Mouse (Mus musculus) liver, adult (tissue): ENCODE results near the gene Ldah.

ENCODE experiments used
- GATA4 ChIP-seq: IDR thresholded peaks from 2 replicates; pipeline ENCODE4 v1.6.1; 2014; ENCODE audit warnings: mild to moderate bottlenecking, low read length; ENCODE audit not compliant: insufficient replicate concordance

Gene Ldah

DNA sequence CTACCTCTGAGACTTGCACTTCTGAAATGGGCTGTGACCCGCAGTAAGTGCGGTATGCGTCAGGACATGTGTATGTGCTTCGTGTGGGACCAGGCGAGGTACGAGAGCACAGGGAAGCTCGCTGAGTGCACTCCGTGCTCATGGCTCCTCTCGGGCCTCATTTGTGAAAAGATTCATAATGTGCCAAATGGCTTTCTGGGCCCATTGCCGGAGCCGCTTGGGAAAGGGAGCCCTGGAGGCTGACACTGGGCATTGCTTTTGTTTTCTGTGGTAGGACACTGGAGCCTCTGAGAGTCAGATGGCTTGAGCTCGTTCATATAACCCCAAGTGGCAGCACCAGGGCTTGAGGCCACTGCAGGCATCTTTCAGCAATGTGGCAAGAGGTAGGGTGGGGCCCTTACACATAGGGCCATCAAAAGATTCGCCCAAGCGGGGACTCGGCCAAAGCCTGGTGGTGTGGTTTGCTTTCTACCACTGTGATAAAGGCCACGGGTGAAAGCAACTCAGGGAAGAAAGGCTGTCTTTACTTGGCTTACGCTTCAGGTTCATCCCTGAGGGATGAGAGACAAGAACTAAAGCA is 118.1 kb downstream of the Ldah start:
- TF ChIP-seq GATA4 = no peak

DNA sequence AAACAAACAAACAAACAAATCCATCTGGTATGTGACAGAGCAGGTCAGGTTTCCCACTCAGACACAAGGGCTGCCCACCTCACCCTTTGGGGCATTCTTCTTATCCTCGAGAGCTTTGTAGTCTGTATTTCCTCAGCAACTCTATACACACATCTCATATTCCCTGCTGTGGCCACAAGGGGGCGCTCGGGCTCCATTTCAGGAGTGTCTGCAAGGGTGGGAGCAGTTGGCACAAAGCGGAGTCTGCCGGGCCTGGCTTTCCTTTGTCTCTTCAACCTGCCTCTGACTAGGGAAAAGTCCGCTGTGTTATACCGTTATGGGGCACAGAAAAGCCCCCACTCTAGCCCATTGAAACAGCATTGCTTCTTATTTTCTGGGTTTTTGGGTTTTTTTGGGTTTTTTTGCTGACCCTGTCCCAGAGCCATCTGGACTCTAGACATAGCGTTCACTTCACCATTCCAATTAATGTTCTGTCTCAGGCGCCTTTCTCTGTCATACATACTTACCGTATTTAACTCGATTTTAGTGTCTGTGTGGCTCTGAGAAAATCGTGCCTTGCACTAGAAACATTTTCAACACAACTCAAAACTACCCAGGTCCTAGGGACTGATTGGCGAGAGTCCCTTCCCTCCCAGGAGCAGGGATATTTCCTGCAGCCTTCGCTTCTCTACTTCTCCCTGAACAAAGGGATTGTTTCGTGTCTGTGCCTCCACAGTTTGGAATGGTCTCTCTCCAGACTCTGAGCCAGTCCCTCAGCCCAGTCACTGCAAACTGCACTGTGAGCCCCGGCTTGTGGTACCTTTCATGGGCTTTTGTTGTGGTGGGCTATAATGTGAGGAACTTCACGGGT is 119.1 kb downstream of the Ldah start:
- no peak for TF ChIP-seq GATA4

DNA sequence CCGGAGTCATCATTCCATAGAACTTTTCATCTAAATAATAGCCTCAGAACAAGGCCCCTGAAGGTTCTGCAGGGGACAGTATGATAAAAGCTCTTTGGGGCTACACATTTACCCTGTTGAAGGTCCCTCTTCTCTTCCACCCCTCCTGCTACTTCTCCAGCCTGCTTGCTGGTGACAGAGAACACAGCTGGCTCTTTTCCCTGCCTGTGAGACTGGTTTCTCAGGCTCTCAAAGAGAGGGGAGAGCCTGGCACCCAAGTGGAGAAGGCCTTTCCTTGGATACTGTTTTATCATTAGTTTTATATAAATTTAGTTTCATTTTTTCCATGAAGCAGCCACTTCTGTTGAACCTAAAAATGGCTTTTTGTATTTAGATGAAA is 119.8 kb downstream of the Ldah start:
- no peak for TF ChIP-seq GATA4

DNA sequence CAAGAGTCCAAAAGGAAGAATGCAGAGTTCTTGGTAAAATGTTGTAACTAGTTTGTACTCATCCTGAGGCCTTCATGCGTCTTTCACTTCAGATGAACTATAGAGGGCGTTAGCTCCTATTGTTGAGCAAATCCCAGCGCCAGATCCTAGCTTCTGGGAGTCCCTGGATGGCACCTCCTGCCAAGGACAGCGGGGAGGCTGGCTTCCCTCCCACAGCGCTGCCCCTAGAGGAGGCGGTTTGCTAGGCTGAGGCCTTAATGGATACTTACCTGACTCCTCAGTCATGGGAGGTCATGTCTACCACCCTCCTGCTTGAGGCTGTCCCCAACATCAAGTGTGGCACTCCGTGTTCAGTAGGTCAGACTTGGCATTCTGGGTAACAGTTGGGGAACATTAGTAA is 121.3 kb downstream of the Ldah start:
- TF ChIP-seq GATA4 = no peak

DNA sequence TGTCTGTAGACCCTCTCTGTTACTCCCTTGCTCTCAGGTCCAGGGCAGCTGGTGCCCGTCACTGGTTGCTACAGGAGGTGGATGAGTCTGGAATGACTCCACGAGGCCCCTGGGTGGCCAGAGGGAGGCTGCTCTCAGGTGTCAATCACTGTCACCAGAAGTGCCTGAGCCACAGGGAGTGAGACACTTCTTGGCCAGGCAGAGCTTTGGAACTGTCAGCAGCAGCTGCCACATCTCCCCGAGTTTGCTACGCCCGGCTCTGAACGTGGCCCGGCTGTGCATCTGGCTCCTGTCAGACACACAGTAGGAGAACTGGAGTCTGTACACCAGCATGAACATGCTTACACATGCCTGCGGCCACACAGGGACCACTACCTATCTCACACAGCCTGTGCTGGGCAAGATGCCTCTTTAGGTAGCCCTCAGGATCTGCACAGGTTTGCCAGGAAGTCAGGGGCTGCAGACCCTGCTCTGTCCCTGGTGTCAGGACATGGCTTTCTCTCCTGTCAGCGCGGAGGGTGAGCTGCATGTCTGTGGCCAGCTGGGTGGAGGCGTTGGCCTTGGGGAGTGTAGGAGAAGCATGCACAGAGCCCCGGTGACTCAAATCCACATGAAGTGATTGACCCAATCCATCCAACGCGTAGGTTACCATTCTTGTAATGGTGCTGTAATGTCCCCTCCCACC is 123.7 kb downstream of the Ldah start:
- no peak for TF ChIP-seq GATA4

DNA sequence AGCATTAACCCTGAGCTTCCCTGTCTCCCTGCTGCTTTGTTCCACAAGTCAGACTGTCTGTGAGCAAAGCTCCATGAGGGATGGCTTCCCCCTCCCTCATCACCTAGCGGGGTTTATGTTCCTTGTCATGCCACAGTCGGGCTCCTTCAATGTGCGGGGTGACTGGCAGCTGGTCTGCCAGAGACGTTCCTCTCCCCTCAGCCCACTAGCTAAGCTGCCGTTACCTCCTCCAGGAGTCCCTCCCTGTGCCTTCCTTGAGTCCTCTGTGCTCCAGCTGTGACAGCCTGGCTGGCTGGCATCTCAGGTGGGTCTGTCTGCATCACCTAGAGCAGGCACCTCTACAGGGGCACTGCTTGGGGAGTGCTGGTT is 124.3 kb downstream of the Ldah start:
- no peak for TF ChIP-seq GATA4

DNA sequence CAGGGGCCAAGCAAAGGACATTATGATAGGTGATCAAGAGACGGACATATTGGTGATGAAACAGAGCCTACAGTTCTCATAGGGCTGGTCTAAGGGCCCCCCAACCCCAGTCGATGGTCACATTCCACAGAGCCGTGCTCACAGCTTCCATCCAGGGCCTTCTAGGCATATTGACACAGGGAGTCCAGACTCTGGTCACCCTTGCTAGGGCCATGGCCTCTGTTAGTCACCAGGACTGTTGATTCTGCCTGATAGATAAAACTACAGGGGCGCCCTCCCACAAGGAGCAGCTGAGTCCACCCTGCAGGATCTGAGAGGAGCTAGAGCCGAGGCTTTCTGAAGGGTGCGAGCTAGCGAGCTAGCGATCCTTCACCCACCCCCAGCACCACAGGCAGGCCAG is 125.7 kb downstream of the Ldah start:
- no peak; the same call in 1 of the 2 replicates for TF ChIP-seq GATA4

DNA sequence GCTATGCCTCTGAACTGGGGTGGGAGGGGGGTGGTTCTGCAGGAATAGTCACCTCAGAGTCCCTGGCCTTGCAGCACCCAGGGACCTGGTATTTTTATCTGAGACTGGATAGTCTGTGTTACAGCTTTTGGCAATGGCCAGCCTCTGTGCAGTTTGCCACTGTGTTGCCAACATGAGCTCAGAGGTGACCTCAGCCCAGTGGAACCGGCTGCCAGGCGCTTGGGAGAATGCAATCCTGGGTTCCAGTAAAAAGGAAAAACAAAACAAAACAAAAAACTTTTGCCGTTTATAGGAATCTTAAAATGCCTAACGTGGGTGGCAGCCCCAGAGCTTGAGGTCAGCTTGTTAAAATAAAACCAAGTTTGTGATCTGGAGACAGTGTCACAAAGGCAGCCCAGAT is 126.4 kb downstream of the Ldah start:
- TF ChIP-seq GATA4 = no peak
